Mouse (Mus musculus) stomach, embryonic 15.5 days (tissue): ENCODE measurements around the gene Tnfrsf13b. TPM values are rescaled to one million over a fixed set of nuclear protein-coding genes. Genes with fewer than 3 reads are reported as not detected.

Experiments used
- ATAC-seq: fragments of 200-750 bp; cut with Nextera tagmentation; 2 replicates; pipeline ENCODE4 v1.8.0; 2017; ENCODE audit warnings: low read depth, moderate number of reproducible peaks, moderate TSS enrichment; ENCODE audit not compliant: insufficient read depth, low FRiP score
- H3K27ac ChIP-seq: fragments of 300-500 bp; sonication (generic); 2 replicates; pipeline ENCODE4 v1.5.1; 2015; ENCODE audit warnings: mild to moderate bottlenecking, inconsistent platforms
- H3K27me3 ChIP-seq: fragments of 300-500 bp; sonication (generic); replicated peaks from 2 replicates; pipeline ENCODE4 v1.6.1; 2015; ENCODE audit warnings: inconsistent platforms
- H3K36me3 ChIP-seq: fragments of 300-500 bp; sonication (generic); 2 replicates; pipeline ENCODE4 v1.6.1; 2015; ENCODE audit warnings: inconsistent platforms
- H3K4me1 ChIP-seq: fragments of 300-500 bp; sonication (generic); 2 replicates; pipeline ENCODE4 v1.6.1; 2015; ENCODE audit warnings: inconsistent platforms
- H3K4me2 ChIP-seq: fragments of 300-500 bp; sonication (generic); 2 replicates; pipeline ENCODE4 v1.6.1; 2015; ENCODE audit warnings: mild to moderate bottlenecking, inconsistent platforms
- H3K4me3 ChIP-seq: fragments of 300-500 bp; sonication (generic); replicated peaks from 2 replicates; pipeline ENCODE4 v1.5.1; 2015; ENCODE audit warnings: inconsistent platforms
- H3K9ac ChIP-seq: fragments of 300-500 bp; sonication (generic); 2 replicates; pipeline ENCODE4 v1.6.1; 2015; ENCODE audit warnings: inconsistent platforms
- H3K9me3 ChIP-seq: fragments of 300-500 bp; sonication (generic); 2 replicates; pipeline ENCODE4 v1.6.1; 2016; ENCODE audit warnings: inconsistent platforms
- WGBS: fragments of 180-500 bp; shearing (Covaris S2); methylation state at CpG from one replicate; pipeline ENCODE4 v1.1.7; 2015; 5-methylcytosine and 5-hydroxymethylcytosine counted together
- polyA plus RNA-seq: library from polyadenylated mRNA; unstranded; fragments of >200 nt; fragmentation: Nextera tagmentation; extraction: Ambion mirVana; gene quantifications from 2 replicates; pipeline ENCODE4 v1.2.1, GENCODE M21; 2015

Gene Tnfrsf13b
- 2.5 and 3.4 TPM in 2 replicates for polyA plus RNA-seq

DNA sequence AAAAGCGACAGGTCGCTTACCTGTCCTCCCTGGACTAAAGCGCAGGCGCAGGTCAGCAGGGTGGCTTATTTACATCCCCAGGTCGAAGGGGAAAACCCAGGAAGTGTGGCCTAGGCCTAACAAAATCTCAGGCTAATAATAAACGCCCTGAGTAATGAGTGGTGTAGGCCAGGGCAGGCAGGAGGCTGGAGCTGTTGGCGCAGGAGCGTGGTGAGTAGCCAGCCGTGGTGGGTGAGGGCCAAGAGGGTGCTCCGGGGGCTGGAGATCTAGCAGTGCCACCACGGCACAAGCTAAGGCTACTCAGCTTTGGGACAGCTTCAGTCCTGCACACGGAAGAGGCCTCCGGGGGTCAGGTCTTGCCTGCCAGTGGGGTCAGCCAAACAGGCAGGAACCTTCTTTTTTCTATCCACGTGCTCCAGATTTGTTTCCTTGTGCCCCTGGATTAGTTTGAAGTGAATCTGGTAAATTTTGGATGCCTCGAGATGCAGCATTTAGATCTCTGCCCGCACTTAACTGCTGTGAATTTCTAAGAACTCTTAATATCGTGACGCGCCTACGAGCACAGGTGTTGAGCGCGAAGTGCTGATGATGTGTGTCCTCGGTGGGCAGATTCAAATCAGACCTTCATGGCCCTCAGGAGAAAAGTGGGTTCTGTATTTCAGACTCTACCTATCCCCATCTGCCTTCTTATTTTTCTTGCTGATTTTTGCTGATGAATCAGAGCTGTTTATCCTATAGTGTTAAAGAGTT, at the start of gene Tnfrsf13b:
TSS of gene Tnfrsf13b (plus strand) at position 150 of the 750 bp plus-strand sequence.
- H3K9me3 ChIP-seq = no peaks in the 10 kb centered on the region
- no peaks in the 10 kb centered on the region for H3K27me3 ChIP-seq
- H3K9ac ChIP-seq = no peak within 1 kb of the TSS
- no peak within 1 kb of the TSS for H3K4me2 ChIP-seq
- H3K36me3 ChIP-seq = no peaks in the 10 kb centered on the region
- WGBS = 82% methylated on average over 23 of the region's 23 CpGs
- no peak within 1 kb of the TSS for H3K4me3 ChIP-seq
- no peak for ATAC-seq
- no peak within 1 kb of the TSS for H3K27ac ChIP-seq
- H3K4me1 ChIP-seq = no peaks in the 10 kb centered on the region

DNA sequence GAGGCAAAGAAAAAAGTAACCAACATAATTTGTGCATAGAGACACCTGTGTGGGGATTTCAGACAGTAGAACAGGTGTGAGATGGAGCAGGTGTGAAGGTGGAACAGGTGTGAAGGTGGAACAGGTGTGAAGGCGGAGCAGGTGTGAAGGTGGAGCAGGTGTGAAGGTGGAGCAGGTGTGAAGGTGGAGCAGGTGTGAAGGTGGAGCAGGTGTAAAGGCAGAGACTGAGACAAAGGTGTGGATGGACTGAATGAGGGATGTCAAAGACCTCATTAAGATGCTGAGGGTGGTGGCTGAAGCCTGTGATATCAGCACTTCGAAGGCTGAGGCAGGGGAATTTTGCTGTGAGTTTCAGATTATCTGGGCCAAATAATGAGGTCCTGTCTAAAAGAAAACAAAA, 44.9 kb upstream of the Tnfrsf13b start:
- 82% methylated on average over 2 of the region's 2 CpGs for WGBS
- ATAC-seq = no peak
- no peak overlapping the region for H3K4me3 ChIP-seq
- H3K9ac ChIP-seq = no peak overlapping the region
- H3K36me3 ChIP-seq = no peaks in the 10 kb centered on the region
- no peaks in the 10 kb centered on the region for H3K9me3 ChIP-seq
- H3K27ac ChIP-seq = no peak overlapping the region
- H3K27me3 ChIP-seq = no peaks in the 10 kb centered on the region
- no peak overlapping the region for H3K4me2 ChIP-seq
- no peaks in the 10 kb centered on the region for H3K4me1 ChIP-seq

DNA sequence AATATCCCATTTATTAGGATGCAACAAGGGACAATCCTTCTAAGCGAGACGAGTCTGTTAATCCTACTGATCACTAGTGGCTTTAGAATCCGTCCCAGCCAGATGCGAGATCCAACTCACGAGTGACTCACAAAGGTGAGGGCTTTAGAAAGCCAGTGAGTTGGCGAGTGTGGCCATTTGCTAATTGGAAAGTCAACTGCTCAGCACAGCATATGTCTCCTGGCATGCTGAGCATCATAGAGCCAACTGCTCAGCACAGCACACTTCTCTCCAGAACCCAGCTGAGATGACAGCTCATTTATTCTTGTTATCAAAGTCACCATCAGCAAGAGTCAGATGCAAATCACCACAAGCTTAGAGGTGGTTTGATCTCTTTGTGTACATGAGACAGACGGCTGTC, 36.4 kb upstream of the Tnfrsf13b start:
- H3K27ac ChIP-seq = no peak overlapping the region
- ATAC-seq = no peak
- no peaks in the 10 kb centered on the region for H3K36me3 ChIP-seq
- no peak overlapping the region for H3K4me2 ChIP-seq
- H3K9me3 ChIP-seq = no peaks in the 10 kb centered on the region
- no peaks in the 10 kb centered on the region for H3K27me3 ChIP-seq
- no peaks in the 10 kb centered on the region for H3K4me1 ChIP-seq
- H3K9ac ChIP-seq = no peak overlapping the region
- no peak overlapping the region for H3K4me3 ChIP-seq
- WGBS = 73% methylated on average over 7 of the region's 7 CpGs

DNA sequence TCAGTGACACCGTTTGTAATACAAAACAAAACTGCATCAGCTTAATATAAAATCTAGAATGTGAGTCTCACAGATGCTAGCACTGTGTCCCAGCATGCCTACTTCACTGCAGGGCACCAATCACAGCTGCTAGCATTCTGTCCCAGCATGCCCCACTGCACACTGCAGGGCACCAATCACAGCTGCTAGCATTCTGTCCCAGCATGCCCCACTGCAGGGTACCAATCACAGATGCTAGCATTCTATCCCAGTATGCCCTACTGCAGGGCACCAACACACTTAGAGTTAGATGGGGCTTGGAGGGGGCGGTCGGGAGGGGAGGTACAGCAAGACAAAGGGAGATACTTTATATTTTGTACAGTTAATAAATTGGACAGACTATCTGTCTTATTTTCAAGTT, 35.4 kb upstream of the Tnfrsf13b start:
- Histone ChIP-seq H3K4me3 (no peak overlapping the region), H3K27me3 (no peaks in the 10 kb centered on the region), H3K9me3 (no peaks in the 10 kb centered on the region), H3K36me3 (no peaks in the 10 kb centered on the region), H3K4me2 (no peak overlapping the region), H3K4me1 (no peaks in the 10 kb centered on the region), H3K9ac (no peak overlapping the region), H3K27ac (no peak overlapping the region)
- no peak for ATAC-seq
- 67% methylated on average over 3 of the region's 3 CpGs for WGBS

DNA sequence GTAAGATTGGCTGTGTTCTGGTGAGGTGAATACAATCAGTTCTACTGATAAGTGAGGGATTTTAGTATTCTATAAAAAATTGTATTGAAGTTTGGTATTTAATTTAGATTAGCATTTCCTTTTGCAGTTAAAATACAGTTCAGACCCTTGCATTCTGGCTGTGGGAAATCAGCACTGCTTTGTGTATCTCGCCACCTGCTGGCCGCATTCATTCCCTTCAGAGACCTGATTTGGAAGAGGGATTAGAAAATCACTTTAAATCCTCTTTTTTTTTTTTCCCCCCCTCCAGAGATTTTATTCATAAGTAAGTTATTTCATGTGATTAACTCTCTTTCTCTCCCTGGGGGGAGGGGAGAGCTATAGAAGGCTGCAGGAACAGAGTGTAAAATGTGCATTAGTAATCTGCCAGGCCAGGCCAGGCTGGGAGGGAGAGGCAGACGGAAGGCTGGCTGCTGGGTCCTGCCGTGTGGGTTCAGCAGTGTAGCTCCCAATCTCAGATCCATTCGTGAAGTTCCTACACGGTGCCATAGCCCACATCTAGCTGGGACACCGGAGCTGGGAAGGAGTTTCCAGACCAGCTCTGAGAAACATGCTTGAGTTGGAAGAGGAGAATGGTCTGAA, 34.8 kb upstream of the Tnfrsf13b start:
- Histone ChIP-seq H3K27me3 (no peaks in the 10 kb centered on the region), H3K9ac (no peak overlapping the region), H3K36me3 (no peaks in the 10 kb centered on the region), H3K9me3 (no peaks in the 10 kb centered on the region), H3K4me2 (no peak overlapping the region), H3K4me1 (no peaks in the 10 kb centered on the region), H3K4me3 (no peak overlapping the region), H3K27ac (no peak overlapping the region)
- ATAC-seq = no peak
- WGBS = 22% methylated on average over 7 of the region's 7 CpGs

DNA sequence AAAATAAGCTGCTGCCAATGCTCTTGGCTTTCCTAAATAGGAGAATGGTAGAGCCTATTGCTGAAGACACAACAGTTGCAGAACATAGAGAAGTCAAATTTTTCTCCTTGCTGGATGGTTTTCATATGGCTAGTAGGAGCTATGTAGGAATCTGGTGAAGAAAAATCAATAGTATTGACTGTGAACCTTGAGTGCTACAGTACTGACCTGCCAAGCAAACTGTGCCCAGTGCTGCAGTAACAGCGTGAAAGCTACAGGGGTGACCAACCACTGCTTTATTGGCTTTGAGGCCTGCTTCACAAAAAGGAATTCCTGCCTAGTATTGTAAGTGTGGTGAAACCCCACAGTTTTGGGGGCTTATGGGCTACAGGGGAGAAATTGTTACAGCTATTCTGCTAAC, 28.5 kb upstream of the Tnfrsf13b start:
- Histone ChIP-seq H3K27me3 (no peaks in the 10 kb centered on the region), H3K36me3 (no peaks in the 10 kb centered on the region), H3K4me1 (no peaks in the 10 kb centered on the region), H3K4me3 (no peak overlapping the region), H3K9ac (no peak overlapping the region), H3K9me3 (no peaks in the 10 kb centered on the region), H3K4me2 (no peak overlapping the region), H3K27ac (no peak overlapping the region)
- WGBS = 52% methylated on average over 1 of the region's 1 CpGs
- ATAC-seq = no peak

DNA sequence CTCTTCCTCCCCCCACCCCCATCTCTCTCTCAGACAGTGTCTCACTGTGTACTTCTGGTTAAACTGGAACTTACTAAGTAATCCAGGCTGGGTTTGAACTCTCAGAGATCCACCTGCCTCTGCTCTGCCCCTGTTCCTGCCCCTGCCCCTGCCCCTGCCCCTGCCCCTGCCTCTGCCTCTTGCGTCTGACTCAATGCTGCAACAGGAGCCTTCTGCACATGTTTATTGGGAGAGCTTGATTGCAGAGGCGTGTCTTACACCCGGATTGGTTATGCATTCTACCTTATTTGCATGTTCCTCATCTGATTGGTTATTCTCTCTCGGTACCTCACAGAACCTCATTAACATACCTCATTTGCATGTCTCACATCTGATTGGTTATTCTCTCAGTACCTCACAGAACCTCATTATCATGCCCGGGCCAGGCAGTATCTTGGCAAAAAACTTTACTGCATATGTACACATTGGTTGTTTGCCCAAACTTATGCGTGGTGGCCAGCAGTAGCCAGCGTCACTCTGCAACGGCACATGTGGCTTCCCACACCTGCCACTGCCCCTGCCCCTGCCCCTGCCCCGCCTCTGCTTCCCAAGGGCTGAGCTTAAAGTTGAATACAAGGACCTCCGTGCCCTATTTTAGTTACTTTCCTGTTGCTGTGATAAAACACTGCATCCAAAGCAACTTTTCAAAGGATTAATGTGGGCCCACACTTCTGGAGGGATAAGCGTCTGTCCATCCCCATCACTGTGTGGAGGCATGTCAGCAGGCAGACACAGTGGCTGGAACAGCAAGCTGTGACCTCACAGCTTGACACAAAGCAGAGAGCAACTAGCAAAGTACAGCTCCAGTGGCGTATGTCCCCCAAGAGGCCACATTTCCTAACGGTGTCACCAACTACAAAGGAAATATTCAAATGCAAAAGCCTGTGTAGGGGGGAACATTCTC, 23.9 kb upstream of the Tnfrsf13b start:
- Histone ChIP-seq H3K4me3 (no peak overlapping the region), H3K4me2 (no peak overlapping the region), H3K9me3 (no peaks in the 10 kb centered on the region), H3K4me1 (peaks cover 5% of the 10 kb centered on the region; the same call in 1 of the 2 replicates), H3K9ac (no peak overlapping the region), H3K36me3 (no peaks in the 10 kb centered on the region), H3K27ac (no peak overlapping the region), H3K27me3 (no peaks in the 10 kb centered on the region)
- WGBS = 70% methylated on average over 13 of the region's 13 CpGs
- no peak for ATAC-seq

DNA sequence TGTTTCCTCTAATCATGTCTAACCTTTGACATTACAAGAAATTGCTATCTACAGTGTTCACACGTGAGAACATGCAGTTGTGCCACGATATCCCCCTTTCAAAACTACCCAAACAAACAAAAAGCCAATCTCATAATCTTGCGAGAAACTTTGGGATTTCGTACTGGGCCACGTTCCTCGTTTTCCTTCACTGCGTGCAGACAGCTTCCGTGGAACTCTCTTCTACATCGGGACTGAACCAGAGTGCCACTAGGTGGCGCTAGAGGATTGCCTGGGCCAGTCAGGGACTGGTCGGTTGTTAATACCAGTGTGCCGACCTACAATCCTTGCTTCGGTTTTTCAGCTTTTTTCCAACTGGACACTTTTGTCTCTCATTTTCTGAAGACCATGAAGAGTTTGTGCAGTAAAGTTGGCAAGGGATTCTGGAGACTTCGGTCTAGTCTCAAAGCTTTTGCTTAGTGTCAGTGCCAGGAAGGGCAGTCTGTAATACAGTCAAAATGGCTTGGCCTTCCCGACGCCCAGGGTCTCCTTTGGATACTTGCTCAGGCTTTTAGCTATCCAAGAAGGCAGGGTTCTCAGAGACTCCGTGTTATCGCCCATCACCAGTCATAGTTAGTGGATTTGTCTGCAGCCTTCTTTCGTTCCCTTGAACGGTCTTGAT, 22.2 kb upstream of the Tnfrsf13b start:
- Histone ChIP-seq H3K27ac (no peak overlapping the region), H3K9me3 (no peaks in the 10 kb centered on the region), H3K4me1 (peaks cover 5% of the 10 kb centered on the region; the same call in 1 of the 2 replicates), H3K4me2 (peak overlapping the region; percentile 32; the same call in 1 of the 2 replicates), H3K27me3 (no peaks in the 10 kb centered on the region), H3K9ac (no peak overlapping the region), H3K4me3 (no peak overlapping the region), H3K36me3 (no peaks in the 10 kb centered on the region)
- WGBS = 21% methylated on average over 20 of the region's 20 CpGs
- peak; percentile 89 for ATAC-seq

DNA sequence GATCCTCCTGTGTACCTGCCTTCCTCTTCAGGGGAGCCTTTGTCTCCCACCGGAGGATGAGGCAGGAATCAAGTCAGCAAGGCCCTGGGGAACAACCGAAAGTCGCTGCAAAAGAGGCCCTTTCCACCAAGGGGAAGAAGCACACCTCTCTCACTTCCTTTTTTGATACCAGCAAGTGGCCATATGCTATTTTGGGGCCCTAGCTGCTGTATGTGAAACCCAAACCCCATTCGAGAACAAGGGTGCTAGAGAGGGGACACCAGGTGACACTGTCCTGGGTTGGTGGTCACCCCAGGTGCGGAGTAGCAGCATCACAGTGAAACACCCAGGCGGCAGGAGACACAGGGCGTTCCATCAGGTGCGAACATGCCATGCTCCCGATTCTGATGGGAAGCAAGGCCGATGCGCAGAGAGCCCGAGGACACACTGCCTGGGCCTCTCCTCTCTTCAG, 17.6 kb upstream of the Tnfrsf13b start:
- no peak overlapping the region for H3K4me3 ChIP-seq
- WGBS = 80% methylated on average over 12 of the region's 12 CpGs
- no peak overlapping the region for H3K9ac ChIP-seq
- H3K27ac ChIP-seq = no peak overlapping the region
- peaks cover 5% of the 10 kb centered on the region; the same call in 1 of the 2 replicates for H3K4me1 ChIP-seq
- H3K4me2 ChIP-seq = no peak overlapping the region
- H3K27me3 ChIP-seq = no peaks in the 10 kb centered on the region
- H3K9me3 ChIP-seq = no peaks in the 10 kb centered on the region
- no peaks in the 10 kb centered on the region for H3K36me3 ChIP-seq
- ATAC-seq = no peak

DNA sequence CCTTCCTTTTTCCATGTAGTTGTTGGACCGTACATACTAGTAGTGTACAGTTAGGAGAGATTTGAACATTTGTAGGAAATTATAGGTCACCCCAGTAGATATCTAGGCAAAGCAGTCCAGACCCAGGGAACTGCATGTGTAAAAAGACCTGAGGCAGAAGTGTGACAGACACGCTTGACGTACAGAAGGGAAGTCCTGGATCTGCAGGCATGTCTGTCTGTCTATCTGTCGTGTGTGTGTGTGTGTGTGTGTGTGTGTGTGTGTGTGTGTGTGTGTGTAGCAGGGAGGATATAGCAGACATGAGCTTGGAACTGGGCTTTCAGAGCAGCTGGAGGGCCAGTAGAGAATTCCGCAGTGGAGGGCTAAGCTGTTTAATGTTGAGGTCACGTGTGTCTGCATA, 16.8 kb upstream of the Tnfrsf13b start:
- 77% methylated on average over 6 of the region's 6 CpGs for WGBS
- H3K4me1 ChIP-seq = no peaks in the 10 kb centered on the region
- H3K36me3 ChIP-seq = no peaks in the 10 kb centered on the region
- H3K4me2 ChIP-seq = no peak overlapping the region
- ATAC-seq = no peak
- no peak overlapping the region for H3K9ac ChIP-seq
- H3K27me3 ChIP-seq = no peaks in the 10 kb centered on the region
- H3K9me3 ChIP-seq = no peaks in the 10 kb centered on the region
- no peak overlapping the region for H3K27ac ChIP-seq
- no peak overlapping the region for H3K4me3 ChIP-seq

DNA sequence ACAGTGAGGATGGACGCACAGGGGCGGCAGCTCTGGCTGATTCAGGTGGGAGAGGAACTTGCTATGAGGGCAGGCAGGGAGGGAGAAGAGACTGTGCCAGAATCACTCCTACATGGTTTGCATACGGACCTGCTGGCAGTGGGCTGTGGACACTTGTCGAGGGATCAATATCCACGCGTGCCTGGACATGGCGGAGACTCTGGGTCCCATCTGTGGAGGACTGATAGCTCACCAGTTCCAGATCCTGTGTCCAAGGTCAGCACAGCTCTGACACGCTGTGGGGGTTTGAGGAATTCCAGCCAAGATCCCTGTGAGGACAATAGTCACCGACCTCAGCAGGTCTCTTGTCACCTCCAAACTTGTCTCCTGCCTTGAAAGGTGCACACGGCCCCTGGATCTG, 16.4 kb upstream of the Tnfrsf13b start:
- no peak for ATAC-seq
- Histone ChIP-seq H3K4me3 (no peak overlapping the region), H3K27me3 (no peaks in the 10 kb centered on the region), H3K9ac (no peak overlapping the region), H3K4me1 (no peaks in the 10 kb centered on the region), H3K4me2 (no peak overlapping the region), H3K9me3 (no peaks in the 10 kb centered on the region), H3K27ac (no peak overlapping the region), H3K36me3 (no peaks in the 10 kb centered on the region)
- 71% methylated on average over 10 of the region's 10 CpGs for WGBS
